Mouse (Mus musculus) spleen, postnatal 10 days (tissue): Measurements from ENCODE around the gene Il2ra.
"Not testable (repeated sequence)": the region's sequence is repeated elsewhere in the genome, so short reads cannot be mapped to it uniquely, and the experiment has no call there.

Experiments
- DNase-seq, 2 experiments: peaks; one replicate each; pipeline ENCODE4 v3.0.0; 2021 to 2022; ENCODE audit warnings: low spot score in 2 of 2

Il2ra gene

DNA sequence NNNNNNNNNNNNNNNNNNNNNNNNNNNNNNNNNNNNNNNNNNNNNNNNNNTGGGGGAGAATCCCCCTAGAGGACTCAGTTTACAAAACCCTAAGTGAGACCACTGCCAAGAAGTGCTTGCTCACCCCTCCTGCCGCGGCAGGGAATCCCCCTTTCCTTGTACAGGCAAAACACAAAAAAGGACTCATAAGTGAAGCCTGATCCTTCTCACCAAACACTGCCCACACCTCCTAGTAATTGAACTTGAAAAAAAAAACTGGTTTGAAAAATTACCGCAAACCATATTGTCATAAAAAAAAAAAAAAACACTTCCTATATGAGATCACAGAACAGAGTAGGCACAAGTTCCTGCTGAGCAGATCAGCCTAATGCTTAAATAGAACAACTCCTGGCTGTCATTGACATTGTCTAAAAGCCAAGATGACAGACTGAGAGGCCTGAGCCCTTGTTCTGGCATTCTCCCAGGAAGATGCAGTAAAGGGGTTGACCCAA, at the start of gene Il2ra:
Gene Il2ra, plus strand, starts transcription at position 357 of the 491 bp plus-strand sequence.
- no peak for DNase-seq

DNA sequence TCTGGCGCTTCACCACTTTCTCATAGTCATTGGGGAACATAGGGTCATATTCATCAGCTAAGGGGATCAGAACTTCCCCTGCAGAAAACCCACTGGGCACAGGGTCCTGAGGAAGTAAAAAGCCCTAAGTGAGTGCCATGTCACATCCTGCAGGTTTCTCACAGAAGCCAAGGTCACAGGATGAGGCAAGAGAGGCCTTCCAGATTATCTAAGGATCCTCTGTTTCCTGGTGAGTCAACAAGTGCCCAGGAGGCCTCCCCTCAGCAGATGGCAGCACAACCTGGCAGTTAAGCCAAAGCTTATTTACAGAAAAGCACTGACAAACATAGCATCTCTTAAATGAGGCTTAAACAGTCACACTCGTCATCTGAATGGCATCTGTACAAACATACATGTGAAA, 45.9 kb upstream of the Il2ra start:
- DNase-seq = no peak

GRCm38 (mm10) chr2:11597906-11598305, 44.7 kb upstream of the Il2ra start:
- DNase-seq = no peak

GRCm38 (mm10) chr2:11601795-11602194, 40.8 kb upstream of the Il2ra start:
- no peak for DNase-seq

DNA sequence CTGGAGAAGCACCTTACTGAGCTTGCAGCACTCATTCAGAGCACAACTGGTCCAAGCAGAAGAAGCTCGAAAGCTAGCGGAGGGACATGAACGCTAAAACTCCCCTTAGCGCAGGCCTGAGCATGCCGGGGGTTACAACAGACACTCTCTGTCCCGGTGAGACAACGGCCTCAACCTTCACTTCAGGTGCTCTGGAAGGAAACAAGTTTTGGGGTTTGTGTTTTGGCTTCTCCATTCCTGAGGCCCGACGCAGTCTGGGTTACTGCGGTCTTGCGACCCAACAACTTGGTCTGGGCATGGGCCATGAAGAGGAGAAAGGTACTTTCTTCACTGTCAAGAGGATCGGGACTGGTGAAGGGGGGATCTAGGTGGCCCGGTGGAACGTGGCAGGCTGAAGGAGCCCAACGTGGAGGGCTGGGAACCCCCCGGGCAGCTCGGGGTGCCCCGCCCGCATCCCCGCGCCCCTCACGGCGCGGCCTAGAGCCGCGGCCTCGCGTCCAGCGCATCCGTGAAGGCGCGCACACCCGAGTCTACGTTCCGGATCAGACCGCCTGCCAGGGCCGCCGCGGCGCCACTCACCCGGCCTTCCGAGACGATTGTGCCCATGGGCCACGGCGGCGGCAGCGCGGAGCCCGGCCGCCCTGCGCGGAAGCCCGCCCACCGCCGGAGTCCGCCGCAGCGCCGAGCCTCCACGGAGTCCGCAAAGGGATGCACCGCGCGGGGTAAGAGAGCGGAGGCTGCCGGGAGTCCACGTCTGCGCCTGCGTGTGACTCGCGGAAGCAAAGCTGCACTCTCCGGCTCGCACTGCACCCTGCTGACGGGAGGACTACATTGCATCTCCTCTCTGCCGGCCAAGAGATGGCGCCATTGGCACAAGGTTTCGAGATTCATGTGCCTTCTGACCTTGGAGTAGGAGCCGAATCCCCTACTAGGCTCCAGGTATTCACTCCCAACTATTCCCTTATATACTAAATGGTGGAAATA, 39.8 kb upstream of the Il2ra start:
- peak; percentile 92 to 96 for DNase-seq

- DNase-seq = no peak
Measured at GRCm38 (mm10) chr2:11604053-11604452, 38.6 kb upstream of the Il2ra start, which contains the start of gene Rbm17. Gene Rbm17 (minus strand): TSS chr2:11604153.

- DNase-seq = no peak
Measured at GRCm38 (mm10) chr2:11604911-11605310, 37.7 kb upstream of the Il2ra start.

GRCm38 (mm10) chr2:11606718-11607117, 35.9 kb upstream of the Il2ra start:
- DNase-seq = not testable (repeated sequence)

DNA sequence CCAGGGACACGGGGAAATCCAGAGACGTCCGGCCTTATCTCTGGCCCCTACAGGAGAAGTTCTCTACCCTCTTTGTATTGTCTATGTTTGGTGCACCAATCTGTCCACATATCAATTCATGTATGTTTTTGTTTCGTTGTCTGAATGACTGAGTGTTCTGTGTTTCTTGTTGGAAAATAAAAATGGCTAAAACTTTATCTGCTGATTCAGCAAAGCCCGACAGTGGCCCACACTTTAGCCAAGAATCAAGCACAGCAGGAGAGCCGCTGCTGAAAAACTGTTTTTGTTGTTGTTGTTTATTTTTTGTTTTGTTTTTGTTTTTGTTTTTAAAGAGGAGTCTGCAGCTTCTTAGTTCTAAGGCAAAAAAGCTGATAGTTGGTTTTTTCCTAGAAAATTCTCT, 29.7 kb upstream of the Il2ra start:
- not testable (repeated sequence) for DNase-seq

DNA sequence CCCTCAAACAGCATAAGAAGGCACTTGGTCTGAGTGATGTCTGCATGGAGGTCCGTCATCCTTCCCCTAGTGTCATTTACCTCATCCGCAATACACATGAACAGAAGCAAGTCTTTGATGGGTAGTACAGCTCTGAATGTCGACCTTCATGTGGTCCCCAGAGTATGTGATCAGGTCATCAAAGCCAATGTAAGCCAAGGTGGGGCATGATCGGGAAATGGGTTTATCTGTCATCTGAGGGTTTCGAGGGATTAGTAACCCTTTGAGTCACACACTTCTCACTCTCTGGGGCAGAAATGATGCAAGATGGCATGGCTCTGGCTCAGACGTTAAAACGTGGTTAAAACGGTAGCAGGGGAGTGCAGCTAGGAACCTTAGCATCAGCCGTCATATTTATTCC, 25.8 kb upstream of the Il2ra start:
- DNase-seq = no peak

DNA sequence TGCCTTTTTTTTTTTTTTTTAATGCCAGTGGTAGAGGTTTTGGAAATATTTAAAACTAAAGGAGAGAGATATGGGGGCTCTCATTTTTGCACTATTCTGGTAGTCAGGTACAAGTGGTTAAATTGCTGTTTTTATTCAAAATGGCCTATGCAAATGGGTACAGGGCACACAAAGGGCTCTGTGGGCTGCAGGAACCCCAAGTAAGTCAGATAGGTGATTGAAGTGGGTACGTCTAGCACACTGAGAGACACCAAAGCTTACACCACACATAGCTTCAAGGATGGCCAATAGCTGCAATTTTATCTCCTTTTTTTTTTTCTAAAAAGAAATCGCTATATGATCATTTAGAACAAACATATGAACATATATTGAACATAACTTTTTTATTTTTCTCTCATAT, 23.0 kb upstream of the Il2ra start:
- no peak for DNase-seq

GRCm38 (mm10) chr2:11623173-11623572, 19.4 kb upstream of the Il2ra start:
- no peak for DNase-seq

- no peak for DNase-seq
Measured at GRCm38 (mm10) chr2:11623726-11624125, 18.9 kb upstream of the Il2ra start.

GRCm38 (mm10) chr2:11625890-11626289, 16.7 kb upstream of the Il2ra start, which contains the start of gene Gm17490:
Gene Gm17490 (minus strand): TSS chr2:11626264.
- DNase-seq = no peak

GRCm38 (mm10) chr2:11635035-11635434, 7.6 kb upstream of the Il2ra start:
- no peak for DNase-seq

DNA sequence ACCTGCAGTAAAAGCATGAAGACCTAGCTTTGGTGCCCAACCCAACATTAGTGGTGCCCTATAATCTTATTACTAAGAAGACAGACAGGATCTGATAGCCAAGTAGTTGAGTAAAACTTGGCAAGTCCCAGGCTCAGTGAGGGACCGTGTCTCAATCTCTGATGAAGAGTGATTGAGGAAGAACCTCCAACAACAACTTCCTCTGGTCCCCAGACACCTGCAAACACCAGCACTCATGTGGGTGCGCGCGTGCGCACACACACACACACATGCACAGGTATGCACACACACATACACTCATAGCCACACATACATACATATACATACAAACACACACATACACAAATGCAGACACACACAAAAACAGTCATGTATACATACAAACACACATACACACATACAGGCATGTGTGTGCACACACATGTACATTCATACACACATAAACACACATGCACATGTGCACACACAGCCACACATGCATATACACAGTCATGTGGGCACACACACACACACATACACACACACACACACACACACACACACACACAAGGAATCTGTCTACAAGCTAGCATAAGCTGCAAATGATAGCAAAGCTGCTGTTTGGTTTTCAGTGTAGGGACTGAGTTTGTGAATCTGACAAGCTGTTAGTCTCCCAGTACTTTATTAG, 7.0 kb upstream of the Il2ra start:
- peak in 1 of 2 experiments; percentile 30 for DNase-seq

GRCm38 (mm10) chr2:11636138-11636480, 6.5 kb upstream of the Il2ra start:
- DNase-seq = no peak

DNA sequence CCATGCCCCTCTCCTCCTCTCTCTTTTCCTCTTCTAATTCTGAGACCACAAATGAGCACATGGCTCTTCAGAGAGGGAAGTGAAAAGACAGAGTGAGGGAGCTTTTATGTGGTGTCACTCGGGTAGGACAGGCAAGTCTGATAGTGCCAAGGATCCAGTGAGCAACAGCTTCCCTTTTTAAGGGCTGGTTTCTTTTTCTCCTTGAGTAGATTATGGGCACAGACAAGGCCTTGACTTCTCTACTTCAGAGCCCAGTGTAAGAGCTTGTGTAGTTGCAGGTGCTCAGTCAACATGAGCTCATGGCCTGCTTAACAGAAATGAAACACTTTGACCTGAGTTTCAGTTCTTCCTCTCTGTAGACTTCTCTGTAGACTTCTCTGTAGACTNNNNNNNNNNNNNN, 5.5 kb upstream of the Il2ra start:
- peak in 1 of 2 experiments; percentile 29 for DNase-seq

GRCm38 (mm10) chr2:11644057-11644456, 1.4 kb downstream of the Il2ra start:
- no peak for DNase-seq

DNA sequence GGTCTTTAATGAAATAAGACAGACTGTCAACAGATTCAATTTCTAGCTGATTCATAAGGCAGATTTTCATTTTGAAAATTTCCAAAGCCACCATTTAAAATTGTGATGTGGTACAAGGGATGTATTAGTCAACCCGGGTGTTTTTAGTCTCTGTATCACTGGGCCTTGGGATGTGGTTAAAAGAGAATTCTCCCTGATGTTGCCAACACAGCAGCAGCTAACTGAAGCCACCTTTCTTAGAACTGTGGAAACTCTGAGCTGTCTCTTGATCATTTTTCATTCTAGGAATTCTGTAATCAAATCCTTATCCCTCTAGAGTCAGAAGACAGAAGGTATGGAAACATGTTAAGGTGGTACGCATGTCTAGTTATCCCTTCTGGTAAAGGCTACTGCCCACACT, 2.7 kb downstream of the Il2ra start:
- no peak for DNase-seq

GRCm38 (mm10) chr2:11651476-11651875, 8.9 kb downstream of the Il2ra start:
- DNase-seq = no peak

DNA sequence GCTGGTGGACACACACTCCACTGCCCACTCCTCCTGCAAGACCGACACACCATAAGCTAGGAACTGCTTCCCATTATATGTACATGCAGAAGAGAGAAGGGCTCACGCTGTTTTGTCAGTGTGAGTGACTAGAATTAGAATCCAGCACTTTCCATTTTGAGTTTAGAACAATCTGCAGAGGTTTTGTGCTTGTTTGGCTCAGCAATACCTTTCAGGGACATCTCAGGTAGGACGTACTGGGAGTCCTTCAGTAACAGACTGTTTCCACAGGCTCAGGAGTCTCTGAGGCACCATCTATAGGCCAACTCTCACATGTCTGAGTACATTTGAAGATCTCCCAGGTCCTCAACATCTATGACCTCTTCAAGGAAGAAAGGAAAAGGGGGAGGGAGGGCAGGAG, 9.6 kb downstream of the Il2ra start:
- no peak for DNase-seq

- DNase-seq = no peak
Measured at GRCm38 (mm10) chr2:11652780-11653179, 10.2 kb downstream of the Il2ra start.
